Mouse (Mus musculus) midbrain, embryonic 14.5 days (tissue): ENCODE measurements at regions not wholly inside any gene's neighbourhood (a gene's known extent, or its start where the extent isn't known, plus 50 kb on each side); places are given as distances from the start of the nearest gene placed in this dataset.
A peak's percentile ranks its signal among the peaks of the same experiment; 100 is the strongest.
"Not testable (repeated sequence)": the region's sequence is repeated elsewhere in the genome, so short reads cannot be mapped to it uniquely, and the experiment has no call there.

ENCODE experiments used
- ATAC-seq: fragments of 200-750 bp; cut with Nextera tagmentation; 2 replicates; pipeline ENCODE4 v1.8.0; 2017; ENCODE audit warnings: moderate number of reproducible peaks, moderate library complexity; ENCODE audit not compliant: low FRiP score, low TSS enrichment
- DNase-seq: peaks from one replicate; pipeline ENCODE4 v3.0.0-alpha.2; 2015
- H3K27ac ChIP-seq: fragments of 300-500 bp; sonication (generic); replicated peaks from 2 replicates; pipeline ENCODE4 v1.5.1; 2014; ENCODE audit warnings: mild to moderate bottlenecking, low read depth, low read length, moderate library complexity
- H3K27me3 ChIP-seq: fragments of 300-500 bp; sonication (generic); 2 replicates; pipeline ENCODE4 v1.6.1; 2014; ENCODE audit warnings: low read length, control low read depth, mixed read lengths; ENCODE audit not compliant: control insufficient read depth, insufficient read depth
- H3K36me3 ChIP-seq: fragments of 300-500 bp; sonication (generic); 2 replicates; pipeline ENCODE4 v1.6.1; 2014; ENCODE audit warnings: low read length, control low read depth; ENCODE audit not compliant: control insufficient read depth, insufficient read depth
- H3K4me1 ChIP-seq: fragments of 300-500 bp; sonication (generic); 2 replicates; pipeline ENCODE4 v1.6.1; 2014; ENCODE audit warnings: mild to moderate bottlenecking, antibody characterized with exemption, low read length, control low read depth; ENCODE audit not compliant: control insufficient read depth, insufficient read depth
- H3K4me2 ChIP-seq: fragments of 300-500 bp; sonication (generic); 2 replicates; pipeline ENCODE4 v1.6.1; 2014; ENCODE audit warnings: mild to moderate bottlenecking, low read length, moderate library complexity
- H3K4me3 ChIP-seq: fragments of 300-500 bp; sonication (generic); replicated peaks from 2 replicates; pipeline ENCODE4 v1.5.1; 2014; ENCODE audit warnings: low read depth, low read length
- H3K9ac ChIP-seq: fragments of 300-500 bp; sonication (generic); replicated peaks from 2 replicates; pipeline ENCODE4 v1.6.1; 2014; ENCODE audit warnings: mild to moderate bottlenecking, low read length, moderate library complexity
- H3K9me3 ChIP-seq: fragments of 300-500 bp; sonication (generic); 2 replicates; pipeline ENCODE4 v1.6.1; 2016; ENCODE audit warnings: low read length, control low read depth, mixed read lengths; ENCODE audit not compliant: control insufficient read depth
- WGBS: fragments of 180-500 bp; shearing (Covaris S2); extraction: QIAGEN DNeasy Blood & Tissue Kit; methylation state at CpG from one replicate; pipeline ENCODE4 v1.1.7; 2014; 5-methylcytosine and 5-hydroxymethylcytosine counted together

DNA sequence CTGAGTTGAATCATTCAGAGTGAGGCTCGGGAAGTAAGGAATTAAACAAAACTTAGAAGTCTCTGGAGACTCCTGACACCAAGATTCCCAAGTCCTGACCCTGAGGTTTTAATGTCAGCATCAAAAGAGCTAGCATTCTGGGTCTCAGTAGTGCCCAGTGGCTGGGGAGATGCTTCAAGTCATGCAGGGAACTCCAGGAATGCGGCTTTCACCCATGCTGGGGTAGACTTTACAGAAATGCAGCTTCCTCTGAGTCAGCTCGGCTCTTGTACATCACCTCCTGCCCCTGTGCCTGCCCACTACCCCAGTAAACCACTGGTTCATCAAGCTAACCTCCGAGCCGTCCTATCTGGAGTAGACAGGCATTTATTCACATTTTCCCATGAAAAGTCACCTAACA lies 269.5 kb downstream of the Eipr1 start:
- 81% methylated on average over 5 of the region's 5 CpGs for WGBS

DNA sequence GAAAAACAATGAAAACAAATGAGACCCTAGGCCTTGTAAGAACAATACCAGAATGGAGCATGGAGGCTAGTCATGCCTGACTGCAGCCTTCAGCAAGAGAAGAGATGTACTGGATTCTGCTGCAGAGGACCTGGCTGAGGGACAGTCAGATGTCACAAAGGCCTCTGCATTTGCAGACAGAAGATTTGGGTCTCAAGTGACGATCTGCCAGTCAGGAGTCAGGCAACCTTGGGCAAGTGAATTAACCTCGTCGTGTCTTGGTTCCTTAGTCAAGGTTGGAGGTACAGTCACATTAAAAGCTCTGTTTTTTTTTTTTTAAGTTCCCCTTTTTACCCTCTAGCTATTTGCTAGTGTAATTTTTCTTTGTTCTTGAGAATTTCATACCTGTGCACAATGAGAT lies 276.6 kb downstream of the Eipr1 start:
- 0 out of 2 replicates have a peak, but pooled peaks cover 3% of the 10 kb centered on the region for H3K4me1 ChIP-seq
- no peaks in the 10 kb centered on the region for H3K36me3 ChIP-seq
- no peaks in the 10 kb centered on the region for H3K27me3 ChIP-seq
- H3K9ac ChIP-seq = no peak overlapping the region
- no peak overlapping the region for H3K27ac ChIP-seq
- no peak overlapping the region for H3K4me2 ChIP-seq
- no peak overlapping the region for H3K4me3 ChIP-seq
- no peaks in the 10 kb centered on the region for H3K9me3 ChIP-seq
- 52% methylated on average over 3 of the region's 3 CpGs for WGBS
- DNase-seq (no peak), ATAC-seq (no peak)

More for the DNA sequence above, 269.5 kb downstream of the Eipr1 start:
- ATAC-seq (no peak), DNase-seq (no peak)
- Histone ChIP-seq H3K4me1 (no peaks in the 10 kb centered on the region; the same call in 1 of the 2 replicates), H3K9ac (no peak overlapping the region), H3K4me2 (no peak overlapping the region), H3K4me3 (no peak overlapping the region), H3K27me3 (no peaks in the 10 kb centered on the region), H3K36me3 (no peaks in the 10 kb centered on the region), H3K9me3 (no peaks in the 10 kb centered on the region), H3K27ac (no peak overlapping the region)

GRCm38 (mm10) chr12:29029461-29029860 lies 277.9 kb downstream of the Eipr1 start:
- Histone ChIP-seq H3K4me2 (no peak overlapping the region), H3K27ac (no peak overlapping the region), H3K36me3 (no peaks in the 10 kb centered on the region), H3K4me1 (0 out of 2 replicates have a peak, but pooled peaks cover 3% of the 10 kb centered on the region), H3K9ac (no peak overlapping the region), H3K9me3 (no peaks in the 10 kb centered on the region), H3K4me3 (no peak overlapping the region), H3K27me3 (no peaks in the 10 kb centered on the region)
- DNase-seq (no peak), ATAC-seq (no peak)
- 55% methylated on average over 7 of the region's 7 CpGs for WGBS

DNA sequence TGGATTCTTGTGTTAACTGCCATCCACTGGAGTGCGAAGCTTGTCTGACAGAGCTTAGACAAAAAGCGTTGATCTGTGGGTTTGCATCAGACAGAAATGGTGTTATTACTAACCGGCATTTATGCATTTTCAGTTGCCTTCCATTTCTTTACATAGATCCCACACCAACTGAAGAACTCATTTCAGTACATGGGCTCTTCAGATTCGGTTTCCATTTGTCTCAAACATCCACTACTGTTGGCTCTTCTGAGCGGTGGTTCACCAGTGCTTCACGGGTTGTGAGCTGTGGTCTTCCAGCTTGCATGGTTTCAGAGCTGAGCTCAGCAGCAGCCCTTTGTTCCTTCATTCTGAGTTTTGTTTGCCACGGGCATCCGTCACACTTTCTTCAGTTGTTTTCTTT lies 294.4 kb downstream of the Eipr1 start:
- Histone ChIP-seq H3K9ac (no peak overlapping the region), H3K4me3 (no peak overlapping the region), H3K27ac (no peak overlapping the region), H3K4me2 (no peak overlapping the region), H3K27me3 (no peaks in the 10 kb centered on the region), H3K36me3 (no peaks in the 10 kb centered on the region), H3K9me3 (no peaks in the 10 kb centered on the region), H3K4me1 (peaks cover 9% of the 10 kb centered on the region)
- WGBS = 80% methylated on average over 8 of the region's 8 CpGs
- ATAC-seq = no peak
- no peak for DNase-seq

GRCm38 (mm10) chr12:29048596-29048995 lies 297.0 kb downstream of the Eipr1 start:
- not testable (repeated sequence) for H3K9ac ChIP-seq, H3K27me3 ChIP-seq, H3K4me1 ChIP-seq, H3K4me3 ChIP-seq, ATAC-seq, H3K36me3 ChIP-seq, H3K9me3 ChIP-seq, H3K4me2 ChIP-seq
- WGBS = 46% methylated on average over 3 of the region's 4 CpGs
- peak; percentile 40 for DNase-seq
- peak overlapping the region; percentile 82 for H3K27ac ChIP-seq

- Histone ChIP-seq H3K27me3 (no peaks in the 10 kb centered on the region), H3K27ac (peak overlapping the region; percentile 82), H3K36me3 (no peaks in the 10 kb centered on the region), H3K4me2 (no peak overlapping the region), H3K4me1 (peaks cover 9% of the 10 kb centered on the region), H3K9ac (no peak overlapping the region), H3K9me3 (no peaks in the 10 kb centered on the region), H3K4me3 (no peak overlapping the region)
- DNase-seq (peak; percentile 70), ATAC-seq (peak; percentile 66)
- 2% methylated on average over 8 of the region's 8 CpGs for WGBS
Observed at GRCm38 (mm10) chr12:29049105-29049511, 297.5 kb downstream of the Eipr1 start.

GRCm38 (mm10) chr12:29049801-29050200 lies 298.2 kb downstream of the Eipr1 start:
- Histone ChIP-seq H3K9ac (no peak overlapping the region), H3K36me3 (no peaks in the 10 kb centered on the region), H3K9me3 (no peaks in the 10 kb centered on the region), H3K27me3 (no peaks in the 10 kb centered on the region), H3K4me3 (no peak overlapping the region), H3K4me2 (no peak overlapping the region), H3K27ac (no peak overlapping the region), H3K4me1 (peaks cover 9% of the 10 kb centered on the region)
- no peak for DNase-seq
- no peak for ATAC-seq

- H3K9ac ChIP-seq = no peak overlapping the region
- no peaks in the 10 kb centered on the region for H3K36me3 ChIP-seq
- no peak overlapping the region; the same call in 1 of the 2 replicates for H3K27ac ChIP-seq
- peaks cover 9% of the 10 kb centered on the region for H3K4me1 ChIP-seq
- DNase-seq = no peak
- no peak overlapping the region for H3K4me3 ChIP-seq
- no peaks in the 10 kb centered on the region for H3K27me3 ChIP-seq
- no peak overlapping the region for H3K4me2 ChIP-seq
- ATAC-seq = no peak
- 71% methylated on average over 8 of the region's 8 CpGs for WGBS
- H3K9me3 ChIP-seq = no peaks in the 10 kb centered on the region
Observed at GRCm38 (mm10) chr12:29050516-29051251, 299.1 kb downstream of the Eipr1 start.

GRCm38 (mm10) chr12:29054367-29054766 lies 302.8 kb downstream of the Eipr1 start:
- ATAC-seq = no peak
- H3K27ac ChIP-seq = no peak overlapping the region

More at GRCm38 (mm10) chr12:29054367-29054766, 302.8 kb downstream of the Eipr1 start:
- Histone ChIP-seq H3K4me1 (peaks cover 1% of the 10 kb centered on the region), H3K9me3 (no peaks in the 10 kb centered on the region), H3K27me3 (no peaks in the 10 kb centered on the region), H3K4me2 (no peak overlapping the region), H3K4me3 (no peak overlapping the region), H3K9ac (no peak overlapping the region), H3K36me3 (no peaks in the 10 kb centered on the region)
- 46% methylated on average over 7 of the region's 7 CpGs for whole genome bisulfite sequencing
- peak; percentile 64 for DNase-seq
